ENCODE assay signal across 8 mouse cellular contexts in the genomic region with DNA sequence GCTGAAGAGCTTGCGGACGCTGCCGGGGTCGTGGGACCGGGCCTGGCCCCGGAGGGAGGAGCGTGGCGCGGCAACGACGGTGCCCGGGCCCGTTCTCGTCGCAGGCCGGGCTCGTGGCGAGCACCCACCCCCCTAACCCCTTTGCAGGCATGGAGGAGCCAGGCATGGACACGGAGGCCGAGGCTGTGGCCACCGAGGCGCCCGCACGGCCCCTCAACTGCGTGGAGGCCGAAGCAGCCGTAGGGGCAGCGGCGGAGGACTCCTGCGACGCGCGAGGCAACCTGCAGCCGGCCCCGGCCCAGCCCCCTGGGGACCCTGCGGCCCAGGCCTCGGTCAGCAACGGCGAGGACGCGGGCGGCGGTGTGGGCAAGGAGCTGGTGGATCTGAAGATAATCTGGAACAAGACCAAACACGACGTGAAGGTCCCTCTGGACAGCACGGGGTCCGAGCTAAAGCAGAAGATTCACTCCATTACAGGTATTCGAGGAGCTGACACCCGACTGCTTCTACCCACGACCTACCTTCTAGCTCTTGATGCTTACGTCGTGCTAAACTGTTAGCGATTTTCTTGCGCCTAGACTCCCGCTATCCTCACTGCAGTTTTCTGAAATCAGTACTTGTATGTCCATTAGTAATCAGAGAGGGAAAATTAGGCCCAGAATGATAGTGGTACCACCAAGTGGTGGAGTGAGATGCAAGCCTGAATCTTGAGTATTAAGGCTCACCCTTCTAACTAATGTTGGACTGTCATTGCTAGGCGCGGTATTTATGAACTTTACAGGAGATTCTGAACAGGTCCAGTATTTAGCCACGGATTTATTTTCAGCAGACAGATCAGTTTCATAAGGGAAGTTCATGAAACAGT. TPM values are rescaled to one million over a fixed set of nuclear protein-coding genes. Genes with fewer than 3 reads are reported as not detected.
DNase-seq lines count a peak whose midpoint lies in the region; ATAC-seq lines count a peak whose summit lies in the region.

No protein-coding gene starts in this region.

- ATAC-seq in forebrain, embryonic 11.5 days (replicated peaks; ENCODE audit: low FRiP score) = peak; percentile 52
- peak; percentile 37 for ATAC-seq in kidney, embryonic 14.5 days (ENCODE audit: low FRiP score, low TSS enrichment)
- ATAC-seq in midbrain, embryonic 12.5 days (ENCODE audit: low FRiP score, low read depth) = no peak
- ATAC-seq in erythroid progenitor cell, adult 5-6 weeks (replicated peaks; ENCODE audit: low FRiP score, poor library complexity, severe bottlenecking) = no peak

- 3% methylated on average over 52 of the region's 58 CpGs for WGBS in forebrain, embryonic 11.5 days
- WGBS in kidney, embryonic 14.5 days = 1% methylated on average over 58 of the region's 58 CpGs
- 2% methylated on average over 56 of the region's 58 CpGs for WGBS in midbrain, embryonic 12.5 days

- peak overlapping the region; percentile 87 for H3K4me2 ChIP-seq in forebrain, embryonic 11.5 days (ENCODE audit: low read depth, low read length, severe bottlenecking)
- peak overlapping the region; percentile 76 for H3K4me2 ChIP-seq in kidney, embryonic 14.5 days (replicated peaks; ENCODE audit: low read depth, low read length)
- H3K4me2 ChIP-seq in midbrain, embryonic 12.5 days (replicated peaks) = peak overlapping the region; percentile 88

- H3K27ac ChIP-seq in forebrain, embryonic 11.5 days (ENCODE audit: low read depth, low read length) = peak overlapping the region; percentile 91
- H3K27ac ChIP-seq in kidney, embryonic 14.5 days (ENCODE audit: low read depth, low read length) = peak overlapping the region; percentile 93
- peak overlapping the region; percentile 93 for H3K27ac ChIP-seq in midbrain, embryonic 12.5 days (replicated peaks)

- no peaks in the 10 kb centered on the region for H3K9me3 ChIP-seq in forebrain, embryonic 11.5 days (ENCODE audit: control insufficient read depth, low read length)
- no peaks in the 10 kb centered on the region for H3K9me3 ChIP-seq in kidney, embryonic 14.5 days (ENCODE audit: control insufficient read depth, low read length)
- H3K9me3 ChIP-seq in midbrain, embryonic 12.5 days = no peaks in the 10 kb centered on the region

- peak overlapping the region; percentile 98 for H3K4me3 ChIP-seq in forebrain, embryonic 11.5 days (ENCODE audit: low read depth, low read length)
- H3K4me3 ChIP-seq in kidney, embryonic 14.5 days (ENCODE audit: low read length) = peak overlapping the region; percentile 100
- H3K4me3 ChIP-seq in midbrain, embryonic 12.5 days = peak overlapping the region; percentile 82

- peak; percentile 48 for DNase-seq in cerebellum, adult 9-10 months
- DNase-seq in cerebellum, postnatal 25 days = no peak
- DNase-seq in spleen, adult 12 weeks (ENCODE audit: low spot score) = peak; percentile 16
- no peak for DNase-seq in spleen, postnatal 14 days (ENCODE audit: low spot score in 2 of 2)
- DNase-seq in forebrain, embryonic 11.5 days (ENCODE audit: low spot score) = peak; percentile 73

- H3K27me3 ChIP-seq in forebrain, embryonic 11.5 days (ENCODE audit: control insufficient read depth, insufficient read depth, low read length) = no peaks in the 10 kb centered on the region
- no peaks in the 10 kb centered on the region for H3K27me3 ChIP-seq in kidney, embryonic 14.5 days (ENCODE audit: control insufficient read depth, insufficient read depth, low read length)
- H3K27me3 ChIP-seq in midbrain, embryonic 12.5 days = no peaks in the 10 kb centered on the region

- H3K9ac ChIP-seq in forebrain, embryonic 11.5 days (ENCODE audit: low read length) = peak overlapping the region; percentile 96
- peak overlapping the region; percentile 97 for H3K9ac ChIP-seq in kidney, embryonic 14.5 days (ENCODE audit: low read depth, low read length)
- peak overlapping the region; percentile 89 for H3K9ac ChIP-seq in midbrain, embryonic 12.5 days (replicated peaks)

- H3K4me1 ChIP-seq in forebrain, embryonic 11.5 days (replicated peaks; ENCODE audit: control insufficient read depth, insufficient read depth, low read length) = peaks cover 10% of the 10 kb centered on the region; the same call in 1 of the 2 replicates
- H3K4me1 ChIP-seq in kidney, embryonic 14.5 days (ENCODE audit: control insufficient read depth, insufficient read depth, low read length) = peaks cover 21% of the 10 kb centered on the region
- H3K4me1 ChIP-seq in midbrain, embryonic 12.5 days = peaks cover 29% of the 10 kb centered on the region

- H3K36me3 ChIP-seq in forebrain, embryonic 11.5 days (ENCODE audit: control insufficient read depth, insufficient read depth, low read length) = peaks cover 7% of the 10 kb centered on the region; the same call in 1 of the 2 replicates
- peaks cover 39% of the 10 kb centered on the region for H3K36me3 ChIP-seq in kidney, embryonic 14.5 days (ENCODE audit: control insufficient read depth, insufficient read depth, low read length)
- H3K36me3 ChIP-seq in midbrain, embryonic 12.5 days = peaks cover 38% of the 10 kb centered on the region

RNA-seq across cellular contexts. Expression of a gene that starts 0.7 kb away (rescaled TPM):
- 18.1 and 18.3 TPM in 2 replicates for polyA plus RNA-seq in forebrain, embryonic 11.5 days (2014; fragmentation: Nextera tagmentation; extraction: Ambion mirVana)
- 13.4 and 19.6 TPM in 2 replicates for polyA plus RNA-seq in kidney, embryonic 14.5 days (2014; fragmentation: Nextera tagmentation; extraction: Ambion mirVana)
- polyA plus RNA-seq in midbrain, embryonic 12.5 days (2016; fragmentation: Nextera tagmentation; extraction: Ambion mirVana) = 15.2 and 15.7 TPM in 2 replicates
- total RNA-seq in erythroid progenitor cell, adult 5-6 weeks (2015; ENCODE audit: low replicate concordance) = 0.72 TPM in 1 of 2 replicates, not detected in the other
- 0.15 and 0.90 TPM in 2 replicates for total RNA-seq in erythroid progenitor cell, adult 5-6 weeks (2017; ENCODE audit: low replicate concordance)

RNA-seq across cellular contexts. Expression of a gene that starts 0.8 kb away (rescaled TPM):
- 89.0 and 90.6 TPM in 2 replicates for polyA plus RNA-seq in forebrain, embryonic 11.5 days (2014; fragmentation: Nextera tagmentation; extraction: Ambion mirVana)
- 60.0 and 101 TPM in 2 replicates for polyA plus RNA-seq in kidney, embryonic 14.5 days (2014; fragmentation: Nextera tagmentation; extraction: Ambion mirVana)
- polyA plus RNA-seq in midbrain, embryonic 12.5 days (2016; fragmentation: Nextera tagmentation; extraction: Ambion mirVana) = 88.6 and 95.0 TPM in 2 replicates
- 11.2 and 13.0 TPM in 2 replicates for total RNA-seq in erythroid progenitor cell, adult 5-6 weeks (2015; ENCODE audit: low replicate concordance)
- 1.7 and 10.4 TPM in 2 replicates for total RNA-seq in erythroid progenitor cell, adult 5-6 weeks (2017; ENCODE audit: low replicate concordance)

RNA-seq across cellular contexts. Expression of a gene that starts 33.9 kb away (rescaled TPM):
- 625 TPM in 2 replicates for polyA plus RNA-seq in forebrain, embryonic 11.5 days (2014; fragmentation: Nextera tagmentation; extraction: Ambion mirVana)
- 713 and 832 TPM in 2 replicates for polyA plus RNA-seq in kidney, embryonic 14.5 days (2014; fragmentation: Nextera tagmentation; extraction: Ambion mirVana)
- polyA plus RNA-seq in midbrain, embryonic 12.5 days (2016; fragmentation: Nextera tagmentation; extraction: Ambion mirVana) = 567 and 632 TPM in 2 replicates
- total RNA-seq in erythroid progenitor cell, adult 5-6 weeks (2015; ENCODE audit: low replicate concordance) = 88.7 and 168 TPM in 2 replicates
- total RNA-seq in erythroid progenitor cell, adult 5-6 weeks (2017; ENCODE audit: low replicate concordance) = 19.6 and 45.8 TPM in 2 replicates

RNA-seq across cellular contexts. Expression of a gene that starts 46.7 kb away (rescaled TPM):
- 60.1 and 60.6 TPM in 2 replicates for polyA plus RNA-seq in forebrain, embryonic 11.5 days (2014; fragmentation: Nextera tagmentation; extraction: Ambion mirVana)
- polyA plus RNA-seq in kidney, embryonic 14.5 days (2014; fragmentation: Nextera tagmentation; extraction: Ambion mirVana) = 55.9 and 56.1 TPM in 2 replicates
- polyA plus RNA-seq in midbrain, embryonic 12.5 days (2016; fragmentation: Nextera tagmentation; extraction: Ambion mirVana) = 74.8 and 76.5 TPM in 2 replicates
- total RNA-seq in erythroid progenitor cell, adult 5-6 weeks (2015; ENCODE audit: low replicate concordance) = 6.3 and 7.6 TPM in 2 replicates
- 4.9 and 7.2 TPM in 2 replicates for total RNA-seq in erythroid progenitor cell, adult 5-6 weeks (2017; ENCODE audit: low replicate concordance)

Comparison
In these comparisons a context has a peak if more than half of its experiments do, and no peak if none do; other contexts are left out.
1. DNase-seq: peak in cerebellum, adult 9-10 months (single experiment), spleen, adult 12 weeks (single experiment) and forebrain, embryonic 11.5 days (single experiment); none in cerebellum, postnatal 25 days (0 of 2) and spleen, postnatal 14 days (0 of 2).
2. ATAC-seq: peak in forebrain, embryonic 11.5 days (single experiment) and kidney, embryonic 14.5 days (single experiment); none in midbrain, embryonic 12.5 days (single experiment) and erythroid progenitor cell, adult 5-6 weeks (single experiment).
3. Peak in every context shown above with its lines, with median percentiles within 50 percentile points of each other: H3K27ac ChIP-seq, H3K4me2 ChIP-seq, H3K4me3 ChIP-seq and H3K9ac ChIP-seq.